Mouse (Mus musculus) embryonic facial prominence, embryonic 10.5 days (tissue): ENCODE measurements around the gene Ky. TPM values are rescaled to one million over a fixed set of nuclear protein-coding genes. Genes with fewer than 3 reads are reported as not detected.

Experiments used
- DNase-seq: peaks from one replicate; pipeline ENCODE4 v3.0.0-alpha.2; 2017; ENCODE audit warnings: low spot score
- H3K27ac ChIP-seq: fragments of 300-500 bp; sonication (generic); replicated peaks from 2 replicates; pipeline ENCODE4 v1.5.1; 2016; ENCODE audit warnings: mild to moderate bottlenecking
- H3K27me3 ChIP-seq: fragments of 300-500 bp; sonication (generic); replicated peaks from 2 replicates; pipeline ENCODE4 v1.6.1; 2016; ENCODE audit warnings: low read depth, mild to moderate bottlenecking; ENCODE audit not compliant: poor library complexity, severe bottlenecking
- H3K36me3 ChIP-seq: fragments of 300-500 bp; sonication (generic); replicated peaks from 2 replicates; pipeline ENCODE4 v1.6.1; 2016; ENCODE audit warnings: mild to moderate bottlenecking, moderate library complexity
- H3K4me1 ChIP-seq: fragments of 300-500 bp; sonication (generic); 2 replicates; pipeline ENCODE4 v1.6.1; 2016
- H3K4me3 ChIP-seq: fragments of 300-500 bp; sonication (generic); 2 replicates; pipeline ENCODE4 v1.5.1; 2016; ENCODE audit warnings: mild to moderate bottlenecking, moderate library complexity
- H3K9me3 ChIP-seq: fragments of 300-500 bp; sonication (generic); 2 replicates; pipeline ENCODE4 v1.6.1; 2016; ENCODE audit warnings: mild to moderate bottlenecking
- WGBS: fragments of 180-500 bp; shearing (Covaris S2); methylation state at CpG from one replicate; pipeline ENCODE4 v1.1.7; 2016; 5-methylcytosine and 5-hydroxymethylcytosine counted together
- polyA plus RNA-seq: library from polyadenylated mRNA; unstranded; fragments of >200 nt; fragmentation: Nextera tagmentation; extraction: Ambion mirVana; gene quantifications from 2 replicates; pipeline ENCODE4 v1.2.1, GENCODE M21; 2016

Ky gene
- polyA plus RNA-seq, 1 experiment from 2014 or later, result 0.04 TPM

DNA sequence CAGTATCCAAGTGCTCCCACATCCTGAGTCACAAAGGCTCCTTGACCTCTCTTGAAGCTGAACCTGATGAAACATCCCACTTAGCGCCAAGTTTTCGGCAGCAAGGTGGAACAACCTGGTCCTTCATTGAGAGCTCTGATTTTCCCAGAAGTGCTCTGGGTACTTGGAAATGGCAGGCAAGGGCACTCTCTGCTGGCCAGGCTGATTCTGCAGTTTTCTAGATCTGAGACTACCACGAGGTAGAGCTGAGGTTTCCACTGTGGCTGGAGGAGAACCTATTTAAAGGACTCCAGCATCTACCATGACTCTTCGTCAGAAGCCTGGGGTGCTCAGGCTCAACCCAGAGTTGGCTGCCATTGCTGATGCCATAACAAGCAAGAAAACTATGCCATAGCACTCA is 8.0 kb downstream of the Ky start:
- Histone ChIP-seq H3K9me3 (no peaks in the 10 kb centered on the region), H3K4me3 (no peak overlapping the region), H3K27me3 (peaks cover 40% of the 10 kb centered on the region), H3K27ac (no peak overlapping the region), H3K4me1 (no peaks in the 10 kb centered on the region), H3K36me3 (no peaks in the 10 kb centered on the region)
- WGBS, result 87% methylated on average over 4 of the region's 4 CpGs
- DNase-seq, result no peak

DNA sequence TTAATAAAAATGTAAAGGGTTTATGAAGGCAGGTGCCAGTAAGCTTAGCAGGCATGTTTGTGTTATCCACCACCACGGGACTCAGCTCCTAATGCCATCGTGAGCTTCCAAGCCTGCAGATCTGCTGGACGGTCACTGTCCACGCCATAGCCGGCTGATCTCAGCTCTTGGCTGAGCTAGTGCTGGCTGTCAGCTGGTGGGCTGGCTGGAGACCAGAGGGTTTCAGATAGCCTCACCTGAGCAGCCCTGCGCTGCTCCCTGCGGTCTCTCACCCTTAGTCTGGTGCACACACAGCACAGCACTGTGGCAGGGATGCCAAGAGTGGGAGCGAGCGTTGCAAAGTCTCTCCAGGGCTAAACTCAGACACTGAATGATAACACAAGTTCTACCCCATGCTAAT is 12.9 kb downstream of the Ky start:
- 90% methylated on average over 9 of the region's 9 CpGs for WGBS
- Histone ChIP-seq H3K4me1 (no peaks in the 10 kb centered on the region), H3K27ac (no peak overlapping the region), H3K36me3 (no peaks in the 10 kb centered on the region), H3K4me3 (no peak overlapping the region), H3K9me3 (no peaks in the 10 kb centered on the region), H3K27me3 (peaks cover 11% of the 10 kb centered on the region)
- no peak for DNase-seq

- DNase-seq, result no peak
- no peak overlapping the region for H3K4me3 ChIP-seq
- H3K9me3 ChIP-seq, result no peaks in the 10 kb centered on the region
- no peaks in the 10 kb centered on the region for H3K36me3 ChIP-seq
- H3K27ac ChIP-seq, result no peak overlapping the region
- no peaks in the 10 kb centered on the region for H3K4me1 ChIP-seq
- 76% methylated on average over 4 of the region's 4 CpGs for WGBS
- H3K27me3 ChIP-seq, result peaks cover 4% of the 10 kb centered on the region; the same call in 1 of the 2 replicates
Observed at GRCm38 (mm10) chr9:102521396-102521795, 15.8 kb downstream of the Ky start.

DNA sequence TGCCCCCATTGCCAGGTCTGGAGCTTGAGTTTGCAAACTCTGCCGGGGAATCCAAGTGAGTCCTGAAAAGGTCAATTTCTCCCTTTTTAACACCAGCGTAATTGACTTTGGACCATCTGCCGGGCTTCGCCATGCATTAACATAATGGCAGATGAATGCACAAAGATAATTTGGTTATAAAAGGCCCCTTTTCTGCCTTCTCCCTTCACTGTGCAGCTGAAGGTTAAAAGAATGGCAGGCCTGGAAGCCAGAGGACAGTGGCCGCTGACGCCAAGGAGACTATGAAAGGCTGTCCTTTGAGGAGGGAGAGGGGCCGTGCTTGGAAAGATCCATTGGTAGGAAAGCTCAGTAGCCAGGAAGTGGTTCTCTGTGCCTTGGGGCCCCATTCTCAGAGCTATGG is 22.6 kb downstream of the Ky start:
- Histone ChIP-seq H3K27ac (no peak overlapping the region), H3K36me3 (no peaks in the 10 kb centered on the region), H3K4me1 (peaks cover 38% of the 10 kb centered on the region), H3K9me3 (no peaks in the 10 kb centered on the region), H3K4me3 (no peak overlapping the region), H3K27me3 (peaks cover 32% of the 10 kb centered on the region; the same call in 1 of the 2 replicates)
- no peak for DNase-seq
- WGBS, result 73% methylated on average over 7 of the region's 7 CpGs

DNA sequence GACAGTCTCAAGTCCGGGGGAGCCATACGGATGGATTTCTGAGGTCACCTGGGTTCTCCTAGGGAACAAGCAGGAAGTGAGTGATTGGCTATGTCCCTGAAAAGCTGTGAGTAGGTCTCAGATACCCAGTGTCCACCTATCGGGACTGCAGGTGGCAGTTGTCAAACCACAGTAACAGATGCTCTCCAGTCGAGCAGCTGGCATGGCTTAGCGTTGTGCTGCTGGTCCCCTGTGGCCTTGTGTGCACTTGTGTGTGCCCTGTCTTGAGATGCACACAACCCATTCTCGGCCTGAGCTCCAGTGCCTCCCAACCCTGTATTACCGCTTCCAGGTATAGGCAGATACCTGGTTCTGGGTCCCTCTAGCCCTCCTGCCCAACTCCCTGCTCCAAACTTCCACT is 23.0 kb downstream of the Ky start:
- Histone ChIP-seq H3K36me3 (no peaks in the 10 kb centered on the region), H3K4me1 (peaks cover 38% of the 10 kb centered on the region), H3K9me3 (no peaks in the 10 kb centered on the region), H3K27me3 (peaks cover 36% of the 10 kb centered on the region; the same call in 1 of the 2 replicates), H3K4me3 (no peak overlapping the region), H3K27ac (no peak overlapping the region)
- 89% methylated on average over 7 of the region's 7 CpGs for WGBS
- no peak for DNase-seq

DNA sequence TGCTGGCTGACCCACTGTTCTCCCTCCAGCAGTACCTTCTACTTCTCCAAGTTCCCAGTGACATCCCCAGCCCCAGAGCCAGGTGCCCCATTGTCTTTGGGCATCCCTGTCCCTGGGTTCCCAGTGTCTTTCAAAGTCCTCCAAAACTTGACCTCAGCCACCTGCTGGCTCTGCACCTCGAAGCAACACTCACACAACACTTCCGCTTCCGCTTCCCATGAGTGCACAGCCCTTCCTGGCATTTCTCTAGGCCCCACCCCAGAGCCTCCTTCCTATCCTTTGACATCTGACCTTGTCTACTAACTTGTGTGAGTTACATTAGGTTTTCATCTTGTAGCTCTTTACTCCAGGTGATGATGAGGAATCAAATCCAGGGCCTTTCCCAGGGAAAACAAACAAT is 23.5 kb downstream of the Ky start:
- Histone ChIP-seq H3K27ac (no peak overlapping the region), H3K9me3 (no peaks in the 10 kb centered on the region)
- WGBS, result 84% methylated on average over 3 of the region's 3 CpGs

DNA sequence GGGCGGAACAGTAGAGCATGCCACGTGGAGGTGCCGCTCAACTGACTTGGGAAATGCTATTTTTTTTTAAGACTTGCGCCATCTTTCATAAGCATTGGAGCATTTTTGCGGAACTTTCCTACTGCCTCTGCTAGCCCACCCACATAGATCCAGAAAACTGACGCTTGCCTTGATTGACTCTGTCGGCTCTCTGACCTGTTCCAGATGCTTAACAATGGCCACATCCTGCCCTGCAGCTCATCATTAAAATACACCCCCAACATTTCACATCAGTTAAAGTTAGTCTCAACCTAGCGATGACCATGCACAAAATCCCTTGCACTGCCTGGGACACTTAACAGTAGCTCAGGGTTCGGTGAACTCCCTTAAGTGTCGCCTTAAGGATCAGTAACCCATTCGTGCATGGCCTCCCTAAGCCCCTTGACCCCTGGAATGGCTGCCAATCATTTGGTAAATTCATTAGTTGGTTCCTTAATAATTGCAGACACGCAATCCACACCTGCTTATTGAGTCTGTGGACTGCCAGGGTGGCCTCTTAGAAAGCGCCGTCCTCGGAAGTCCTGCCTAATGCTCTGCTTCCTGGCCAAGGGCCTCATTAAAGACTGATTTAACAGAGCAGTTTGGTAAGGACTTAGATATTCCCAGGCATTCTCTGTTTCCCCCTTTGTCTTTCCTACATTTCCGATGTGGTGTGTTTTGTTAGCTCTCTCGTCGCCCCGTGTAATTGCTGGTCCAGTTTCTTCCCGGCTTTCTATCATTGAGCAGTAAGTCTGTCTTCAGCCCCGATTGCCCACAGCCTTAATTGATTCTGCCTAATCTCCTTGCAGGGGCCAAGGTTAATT is 25.7 kb downstream of the Ky start:
- Histone ChIP-seq H3K36me3 (no peaks in the 10 kb centered on the region), H3K4me1 (peaks cover 38% of the 10 kb centered on the region), H3K4me3 (no peak overlapping the region), H3K27ac (no peak overlapping the region), H3K9me3 (no peaks in the 10 kb centered on the region), H3K27me3 (peaks cover 56% of the 10 kb centered on the region)
- DNase-seq, result peak; percentile 57
- 46% methylated on average over 21 of the region's 21 CpGs for WGBS

More for the DNA sequence above, 23.5 kb downstream of the Ky start:
- Histone ChIP-seq H3K4me3 (no peak overlapping the region), H3K4me1 (peaks cover 38% of the 10 kb centered on the region), H3K36me3 (no peaks in the 10 kb centered on the region), H3K27me3 (peaks cover 40% of the 10 kb centered on the region)
- DNase-seq, result no peak

- H3K4me1 ChIP-seq, result peaks cover 6% of the 10 kb centered on the region
- 90% methylated on average over 4 of the region's 4 CpGs for WGBS
- no peak overlapping the region for H3K4me3 ChIP-seq
- H3K27ac ChIP-seq, result no peak overlapping the region
- no peaks in the 10 kb centered on the region for H3K9me3 ChIP-seq
- H3K27me3 ChIP-seq, result peaks cover 47% of the 10 kb centered on the region
- H3K36me3 ChIP-seq, result no peaks in the 10 kb centered on the region
- no peak for DNase-seq
Observed at GRCm38 (mm10) chr9:102536968-102537367, 31.4 kb downstream of the Ky start.

- H3K27me3 ChIP-seq, result peaks cover 50% of the 10 kb centered on the region
- H3K36me3 ChIP-seq, result no peaks in the 10 kb centered on the region
- H3K9me3 ChIP-seq, result no peaks in the 10 kb centered on the region
- peaks cover 15% of the 10 kb centered on the region for H3K4me1 ChIP-seq
- 72% methylated on average over 7 of the region's 7 CpGs for WGBS
- no peak overlapping the region for H3K27ac ChIP-seq
- no peak for DNase-seq
- H3K4me3 ChIP-seq, result no peak overlapping the region
Observed at GRCm38 (mm10) chr9:102539699-102540098, 34.1 kb downstream of the Ky start.

DNA sequence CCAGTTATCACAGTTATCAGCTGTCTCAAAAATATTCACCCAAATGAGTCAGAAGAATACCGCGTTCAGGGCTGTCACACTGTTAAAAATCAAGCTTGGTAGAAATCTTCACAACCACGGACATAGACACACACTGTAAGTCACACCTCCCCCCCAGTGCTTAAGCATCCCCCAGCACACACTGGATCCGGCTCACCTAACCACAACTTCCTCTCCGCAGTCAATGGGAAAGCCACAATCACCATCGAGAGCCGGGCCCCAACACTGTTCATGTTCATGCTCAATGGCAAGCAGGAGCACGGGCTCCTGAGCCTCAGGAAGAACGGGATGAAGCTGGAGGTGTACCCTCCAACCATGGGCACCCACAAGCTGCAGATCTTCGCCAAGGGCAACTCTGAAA is 36.1 kb downstream of the Ky start:
- no peak overlapping the region for H3K4me3 ChIP-seq
- H3K36me3 ChIP-seq, result no peaks in the 10 kb centered on the region
- peaks cover 56% of the 10 kb centered on the region for H3K27me3 ChIP-seq
- peaks cover 21% of the 10 kb centered on the region for H3K4me1 ChIP-seq
- H3K9me3 ChIP-seq, result no peaks in the 10 kb centered on the region
- H3K27ac ChIP-seq, result no peak overlapping the region
- no peak for DNase-seq
- 87% methylated on average over 10 of the region's 10 CpGs for WGBS

DNA sequence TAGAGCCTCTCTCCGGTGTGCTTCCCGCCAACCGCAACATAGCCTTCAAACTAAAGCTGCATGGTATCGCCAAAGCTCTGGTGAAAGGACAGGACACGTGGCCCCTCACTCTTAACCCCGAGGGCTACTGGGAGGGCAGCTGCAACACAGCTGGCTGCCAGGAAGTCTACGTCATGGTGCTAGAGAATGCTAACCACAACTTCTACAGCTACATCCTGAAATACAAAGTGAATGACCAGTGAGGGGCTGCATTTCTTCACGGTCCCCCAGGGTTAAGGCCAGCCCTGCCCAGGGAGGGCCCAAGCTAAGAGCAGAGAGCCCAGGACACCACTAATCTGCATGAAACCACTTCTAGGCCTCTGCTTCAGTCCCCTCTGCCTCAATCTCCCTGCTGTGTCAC is 37.0 kb downstream of the Ky start:
- Histone ChIP-seq H3K4me1 (peaks cover 21% of the 10 kb centered on the region), H3K9me3 (no peaks in the 10 kb centered on the region), H3K27ac (no peak overlapping the region), H3K4me3 (no peak overlapping the region), H3K27me3 (peaks cover 64% of the 10 kb centered on the region), H3K36me3 (no peaks in the 10 kb centered on the region)
- no peak for DNase-seq
- 69% methylated on average over 8 of the region's 8 CpGs for WGBS

DNA sequence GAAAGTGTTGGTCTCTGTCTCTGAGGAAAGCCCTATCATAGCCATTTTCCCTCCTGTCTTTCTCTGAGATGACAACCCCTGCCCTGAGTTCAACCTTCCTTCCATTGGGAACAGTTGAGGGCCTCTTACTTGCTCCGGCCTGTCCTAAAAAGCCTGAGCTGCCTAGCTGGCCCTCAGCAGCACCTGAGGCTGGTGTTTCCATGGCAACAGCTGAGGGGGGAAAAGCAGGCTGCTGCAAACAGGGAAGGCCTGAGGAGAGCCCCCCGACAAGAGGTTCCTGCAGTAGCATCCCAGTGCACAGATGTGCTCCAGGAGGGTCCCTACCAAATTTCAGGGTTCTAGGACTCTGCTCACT is 38.2 kb downstream of the Ky start:
- WGBS, result 57% methylated on average over 2 of the region's 2 CpGs
- Histone ChIP-seq H3K4me3 (no peak overlapping the region), H3K27me3 (peaks cover 75% of the 10 kb centered on the region), H3K9me3 (no peaks in the 10 kb centered on the region), H3K4me1 (peaks cover 21% of the 10 kb centered on the region), H3K36me3 (no peaks in the 10 kb centered on the region), H3K27ac (0 out of 2 replicates have a peak overlapping the region, but pooled peaks have one; percentile 80)
- no peak for DNase-seq

GRCm38 (mm10) chr9:102544116-102544772 is 38.7 kb downstream of the Ky start:
- H3K4me1 ChIP-seq, result peaks cover 21% of the 10 kb centered on the region
- H3K27ac ChIP-seq, result peak overlapping the region; percentile 80
- peaks cover 75% of the 10 kb centered on the region for H3K27me3 ChIP-seq
- no peaks in the 10 kb centered on the region for H3K36me3 ChIP-seq
- no peak for DNase-seq
- WGBS, result 20% methylated on average over 11 of the region's 11 CpGs
- no peaks in the 10 kb centered on the region for H3K9me3 ChIP-seq
- H3K4me3 ChIP-seq, result peak overlapping the region; percentile 54
